Mouse (Mus musculus) frontal cortex, postnatal 36 days (tissue): ENCODE data around the gene Cntn6.

Experiments
- DNase-seq, 2 experiments: peaks; one replicate each; pipeline ENCODE4 v3.0.0; 2022; ENCODE audit warnings: low spot score in 2 of 2

The Cntn6 gene

DNA sequence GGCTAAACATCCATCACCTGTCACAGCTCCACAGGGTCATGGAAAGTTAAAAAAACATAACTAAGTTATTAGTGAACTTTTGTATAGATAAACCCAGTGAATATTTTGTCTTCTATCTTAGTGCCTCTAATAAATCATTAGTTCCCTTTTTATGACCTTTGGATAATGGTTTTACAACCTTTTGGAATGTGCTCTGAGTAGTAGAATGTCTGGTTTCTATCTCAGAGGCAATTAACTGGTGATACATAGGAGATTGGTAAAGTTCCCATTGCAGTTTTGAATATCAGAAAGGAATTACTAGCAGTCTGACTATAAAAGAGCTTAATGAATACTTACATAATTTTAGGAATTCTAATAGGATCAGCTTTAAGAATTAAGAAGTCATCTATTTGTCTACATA, 265.5 kb downstream of the Cntn6 start:
- no peak for DNase-seq

DNA sequence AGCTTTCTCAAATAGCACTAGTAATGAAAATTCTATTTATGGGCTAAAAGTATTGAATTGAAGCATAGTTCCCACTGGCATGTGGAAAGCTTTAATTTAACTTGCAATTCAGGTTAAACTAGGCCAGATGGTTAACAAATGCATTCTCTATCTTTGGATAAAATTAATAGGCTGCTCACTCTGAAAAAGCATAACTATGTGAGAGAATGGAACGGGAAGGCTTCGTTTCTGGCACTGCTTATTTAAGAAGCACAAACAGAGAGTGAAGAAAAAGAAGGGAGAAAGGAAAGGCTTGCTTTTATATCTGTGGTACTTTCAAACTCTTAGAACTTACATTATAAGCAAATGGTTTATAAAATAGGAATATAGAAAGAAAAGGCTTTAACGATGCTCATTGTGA, 268.6 kb downstream of the Cntn6 start:
- no peak for DNase-seq

DNA sequence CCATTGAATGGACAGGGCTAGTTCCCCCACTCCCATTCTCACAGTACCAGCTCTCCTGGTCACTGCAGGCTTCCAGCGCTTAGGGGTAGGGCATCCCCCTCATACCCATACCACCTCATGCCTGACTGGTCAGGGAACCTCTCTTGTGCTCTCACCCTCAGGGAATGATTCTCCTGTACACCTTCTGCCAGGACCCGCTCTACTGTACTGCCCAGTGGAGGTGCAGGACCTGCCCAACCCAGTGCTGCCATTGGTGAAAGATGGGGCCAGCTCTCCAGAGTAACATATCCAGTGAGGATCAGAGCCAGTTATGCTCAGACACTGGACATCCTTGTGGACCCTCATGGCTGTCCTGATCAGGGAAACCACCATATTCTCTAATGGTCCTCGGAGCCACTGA, 291.3 kb downstream of the Cntn6 start:
- no peak for DNase-seq

DNA sequence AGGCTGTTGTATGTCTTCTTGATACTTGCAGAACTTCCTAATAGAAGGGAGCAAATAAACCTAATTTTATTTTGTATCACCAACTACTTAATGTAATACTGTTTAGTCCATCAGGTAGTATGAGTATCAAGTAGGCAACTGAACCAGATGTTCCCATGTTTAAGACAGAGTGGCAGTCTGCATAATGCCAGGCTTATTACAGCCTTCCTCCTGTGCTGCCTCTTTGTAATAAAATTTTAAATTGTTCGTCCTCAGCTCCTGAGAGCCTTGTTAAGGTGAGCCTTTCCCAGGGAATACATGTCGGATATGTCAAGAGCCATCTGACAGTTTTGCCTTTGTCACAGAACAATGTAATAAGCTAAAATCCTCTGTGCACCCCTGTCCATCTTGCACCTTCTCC, 294.9 kb downstream of the Cntn6 start:
- DNase-seq: no peak

DNA sequence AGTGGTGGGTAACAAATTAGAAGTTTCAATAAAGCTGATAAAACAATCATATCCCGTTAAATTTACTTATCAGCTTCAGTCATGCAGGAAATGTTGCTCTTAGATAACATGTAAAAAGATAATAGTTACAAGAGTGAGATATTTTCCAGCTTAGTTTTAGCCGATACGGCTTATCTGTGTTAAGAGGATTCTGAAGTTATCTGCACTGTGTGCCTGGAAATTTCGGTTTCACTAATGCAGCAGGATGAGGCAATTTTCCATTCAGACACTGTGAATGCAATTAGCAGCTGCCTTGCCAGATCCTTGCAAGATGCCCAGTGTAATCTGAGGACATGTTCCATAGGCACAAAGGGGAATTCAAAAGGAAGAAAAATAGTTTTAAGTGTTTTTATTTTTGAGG, 315.9 kb downstream of the Cntn6 start:
- peak in 1 of 2 experiments; percentile 17 for DNase-seq

DNA sequence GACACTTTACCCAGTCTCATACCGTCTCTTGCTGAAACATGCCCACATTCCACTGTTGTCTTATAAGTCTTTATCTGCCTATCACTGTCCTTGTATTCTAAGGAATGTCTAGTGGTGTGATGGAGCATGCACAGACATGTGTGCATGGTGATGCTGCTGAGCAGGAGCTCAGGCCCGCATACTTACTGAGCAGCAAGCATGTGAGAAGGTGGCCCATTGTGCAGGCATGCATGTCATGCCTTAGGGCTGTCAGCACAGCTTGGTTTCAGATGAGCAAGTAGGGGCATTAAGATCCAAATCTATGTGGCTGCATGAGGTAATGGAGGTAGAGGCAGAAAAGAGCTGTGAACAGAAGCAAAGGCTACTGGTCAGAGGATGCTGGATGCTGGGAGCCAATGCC, 323.0 kb downstream of the Cntn6 start:
- no peak for DNase-seq

DNA sequence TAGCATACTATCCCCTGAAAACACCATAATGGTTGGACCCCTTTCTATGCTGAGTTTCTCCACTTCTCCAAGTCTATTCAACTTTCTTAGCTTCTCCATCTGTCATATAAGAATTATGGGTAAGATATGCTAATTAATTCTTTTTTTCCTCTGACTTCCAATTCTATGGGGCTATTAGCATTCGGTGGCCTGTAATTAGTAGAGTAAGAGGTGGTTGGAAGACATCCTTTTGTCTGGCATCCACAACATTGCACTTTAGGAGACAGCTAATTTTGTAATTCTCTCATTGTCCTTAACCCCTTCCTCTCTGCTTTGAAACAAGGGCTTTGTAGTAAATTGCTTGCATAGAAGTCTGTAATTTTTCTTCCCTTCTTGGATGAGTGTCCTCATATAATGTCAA, 387.1 kb downstream of the Cntn6 start:
- no peak for DNase-seq

DNA sequence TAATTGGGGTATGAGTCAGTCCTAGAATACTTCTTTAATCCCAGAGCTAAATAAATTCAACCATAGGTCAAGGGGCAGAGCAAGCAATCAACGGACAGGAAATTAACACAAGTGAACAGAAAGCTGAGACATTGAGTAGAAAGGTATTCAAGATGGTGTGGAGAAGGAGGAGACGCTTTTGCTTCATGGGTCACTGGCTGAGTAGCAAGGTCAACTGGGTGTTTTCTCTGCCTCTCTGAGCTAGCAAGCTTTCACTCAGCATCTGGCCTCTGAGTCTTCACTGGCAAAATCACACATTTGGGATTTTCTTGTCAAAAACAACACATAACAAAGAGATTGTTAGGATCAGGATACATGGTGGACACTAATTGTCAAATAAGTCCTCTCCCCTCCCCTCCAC, 391.4 kb downstream of the Cntn6 start:
- DNase-seq: no peak

DNA sequence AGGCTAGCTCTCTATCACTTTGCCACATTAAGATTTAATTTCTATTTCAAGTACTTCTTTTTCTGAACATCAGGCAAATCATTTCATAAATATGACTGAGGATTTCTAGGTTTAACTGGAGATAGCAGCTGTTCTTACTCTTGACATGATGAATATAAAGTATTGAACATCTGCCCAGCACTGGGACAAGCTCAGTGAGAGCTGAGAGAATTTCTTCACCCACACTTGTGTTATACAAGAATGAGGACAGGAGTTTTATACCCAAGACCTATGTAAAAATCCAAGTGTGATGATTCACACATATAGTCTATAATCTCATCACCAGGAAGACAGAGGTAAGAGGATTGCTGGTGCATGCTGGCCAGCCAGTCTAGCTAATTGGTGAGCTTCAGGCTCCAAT, 393.2 kb downstream of the Cntn6 start:
- DNase-seq: peak in 1 of 2 experiments; percentile 6

DNA sequence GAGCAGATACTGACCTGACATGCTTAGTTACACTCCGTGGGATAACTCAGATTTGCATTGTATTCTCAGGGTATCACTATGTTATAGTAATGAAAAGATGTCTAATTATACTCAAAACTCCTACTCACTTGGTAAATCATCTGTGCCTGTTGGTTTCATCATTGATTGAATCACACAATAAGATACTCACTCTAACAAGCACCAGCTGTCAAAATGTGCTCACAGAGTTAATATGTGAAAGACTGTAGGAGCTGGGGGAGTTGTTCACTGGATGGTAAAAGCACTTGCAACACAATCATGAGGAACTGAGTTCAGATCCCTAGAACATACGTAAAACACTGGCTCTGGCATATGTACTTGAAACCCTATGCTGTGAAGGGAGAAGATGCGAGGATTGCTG, 398.5 kb downstream of the Cntn6 start:
- no peak for DNase-seq
